Mouse (Mus musculus) G1E (cell line): ENCODE results near the gene Slc2a10. TPM values are rescaled to one million over a fixed set of nuclear protein-coding genes. Genes with fewer than 3 reads are reported as not detected.
A peak's percentile ranks its signal among the peaks of the same experiment; 100 is the strongest.

ENCODE experiments used
- ATAC-seq: 2 replicates; pipeline ENCODE4 v1.8.0; 2016; ENCODE audit warnings: mild to moderate bottlenecking; ENCODE audit not compliant: insufficient number of reproducible peaks, poor library complexity, low FRiP score, severe bottlenecking; ENCODE audit errors: extremely low read depth
- DNase-seq: peaks from one replicate; pipeline ENCODE4 v3.0.0; 2012; ENCODE audit warnings: low spot score
- H3K27me3 ChIP-seq: 2 replicates; pipeline ENCODE4 v1.6.1; 2012; ENCODE audit warnings: mild to moderate bottlenecking, low read length, inconsistent platforms; ENCODE audit not compliant: insufficient read depth
- H3K36me3 ChIP-seq: replicated peaks from 2 replicates; pipeline ENCODE3; 2012; ENCODE audit warnings: mild to moderate bottlenecking, inconsistent platforms
- H3K4me1 ChIP-seq: 2 replicates; pipeline ENCODE4 v1.6.1; 2012; ENCODE audit warnings: low read depth, low read length, inconsistent platforms, mixed read lengths; ENCODE audit not compliant: insufficient read depth
- H3K4me3 ChIP-seq: 2 replicates; pipeline ENCODE4 v1.5.1; 2012; ENCODE audit warnings: low read depth, mild to moderate bottlenecking, inconsistent platforms, low read length, moderate library complexity, mixed read lengths
- H3K9me3 ChIP-seq: replicated peaks from 2 replicates; pipeline ENCODE4 v1.6.1; 2012; ENCODE audit warnings: inconsistent platforms
- CTCF ChIP-seq: IDR thresholded peaks from 2 replicates; pipeline ENCODE4 v1.5.1; 2012; ENCODE audit warnings: low read depth, low read length, inconsistent platforms, mixed read lengths
- GATA1 ChIP-seq: IDR thresholded peaks from 2 replicates; pipeline ENCODE4 v1.6.1; 2012; ENCODE audit warnings: borderline replicate concordance, low read length, inconsistent platforms, mixed read lengths
- GATA2 ChIP-seq: IDR thresholded peaks from 2 replicates; pipeline ENCODE4 v1.6.1; 2012; ENCODE audit warnings: low read depth, low read length, inconsistent platforms, borderline replicate concordance
- POLR2AphosphoS5 ChIP-seq: IDR thresholded peaks from 2 replicates; pipeline ENCODE4 v1.6.1; 2012; ENCODE audit warnings: low read depth, low read length, inconsistent platforms; ENCODE audit not compliant: insufficient replicate concordance
- TAL1 ChIP-seq: conservative IDR thresholded peaks from 2 replicates; pipeline ENCODE4 v1.6.1; 2012; ENCODE audit warnings: low read depth, low read length, inconsistent platforms, mixed read lengths
- polyA plus RNA-seq: library from polyadenylated mRNA; stranded (reverse); fragments of >175 nt; gene quantifications from 2 replicates; pipeline ENCODE4 v1.2.3, GENCODE M21; 2012
- total RNA-seq, 2 experiments: library from RNA; stranded (forward) in 1 of 2; stranded (reverse) in 1 of 2; fragments of 200-1000 nt in 1 of 2; fragments of >200 nt in 1 of 2; fragmentation: Nextera tagmentation in 1 of 2; gene quantifications; 2 replicates each; pipeline ENCODE4 v1.2.3; 2014 to 2017

The Slc2a10 gene
- total and polyA plus RNA-seq, 3 experiments, result 0.16 TPM; not detected in 2

DNA sequence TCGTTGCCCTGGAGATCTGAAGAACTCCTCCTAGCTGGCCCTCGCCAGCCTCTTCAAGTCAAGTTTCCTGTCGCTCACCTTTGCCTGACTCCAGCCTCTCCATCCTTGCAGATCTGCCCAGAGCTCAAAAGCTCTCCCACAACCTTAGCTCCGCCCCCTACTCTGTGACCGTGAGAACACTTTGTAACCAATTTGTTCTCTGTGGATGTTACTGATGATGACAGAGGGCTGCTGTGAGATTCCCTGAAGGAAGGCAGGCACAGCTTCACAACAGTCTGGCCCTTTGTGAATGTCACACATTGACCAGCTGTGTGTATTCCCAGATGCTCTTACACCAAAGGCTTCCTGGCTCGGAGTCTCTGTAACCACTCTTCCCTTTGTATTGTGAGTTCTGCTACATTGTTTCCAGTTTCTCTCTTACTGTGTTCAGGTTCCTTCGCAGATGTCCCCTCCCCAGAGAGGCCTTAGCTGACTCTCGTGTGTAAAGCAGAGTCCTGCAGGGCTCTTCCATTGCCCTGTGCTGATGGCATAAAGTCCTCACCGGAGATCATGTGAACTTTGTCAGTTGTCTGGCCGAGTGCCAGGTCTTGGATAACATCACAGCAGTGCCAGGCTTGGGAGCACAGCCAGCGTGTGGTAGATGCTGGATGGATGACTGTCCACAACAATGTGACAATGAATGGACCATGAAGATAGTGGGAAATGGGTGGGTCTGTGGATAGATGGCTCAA lies 9.4 kb downstream of the Slc2a10 start:
- no peak for ATAC-seq
- TF ChIP-seq TAL1 (no peak), GATA1 (no peak), GATA2 (no peak)
- H3K9me3 ChIP-seq, result no peaks in the 10 kb centered on the region

DNA sequence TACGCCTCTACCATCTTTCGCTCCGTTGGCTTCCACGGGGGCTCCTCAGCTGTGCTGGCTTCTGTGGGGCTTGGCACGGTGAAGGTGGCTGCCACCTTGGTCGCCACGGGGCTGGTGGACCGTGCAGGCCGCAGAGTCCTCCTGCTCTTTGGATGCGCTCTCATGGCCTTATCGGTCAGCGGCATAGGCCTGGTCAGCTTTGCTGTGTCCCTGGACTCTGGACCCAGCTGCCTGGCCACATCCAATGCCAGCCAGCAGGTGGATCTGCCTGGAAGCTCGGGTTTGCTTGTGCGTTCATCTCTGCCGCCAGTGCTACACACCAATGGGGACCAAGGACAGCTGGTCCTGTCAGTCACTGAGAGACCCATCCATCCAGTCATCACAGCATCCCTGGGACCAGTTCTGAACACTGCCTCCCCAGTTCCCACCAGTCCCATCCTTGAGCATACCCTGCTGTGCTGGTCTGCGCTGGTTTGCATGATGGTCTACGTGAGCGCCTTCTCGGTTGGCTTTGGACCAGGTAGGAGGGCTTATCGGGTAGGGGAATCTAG lies 11.7 kb downstream of the Slc2a10 start:
- H3K9me3 ChIP-seq, result no peaks in the 10 kb centered on the region
- H3K4me1 ChIP-seq, result no peaks in the 10 kb centered on the region
- H3K36me3 ChIP-seq, result no peaks in the 10 kb centered on the region
- DNase-seq (no peak), ATAC-seq (no peak)
- H3K4me3 ChIP-seq, result no peak overlapping the region
- H3K27me3 ChIP-seq, result no peaks in the 10 kb centered on the region
- TF ChIP-seq GATA2 (no peak), TAL1 (no peak), CTCF (no peak), POLR2AphosphoS5 (no peak), GATA1 (no peak)

More for the DNA sequence above, 9.4 kb downstream of the Slc2a10 start:
- Histone ChIP-seq H3K36me3 (no peaks in the 10 kb centered on the region), H3K4me3 (no peak overlapping the region), H3K27me3 (no peaks in the 10 kb centered on the region), H3K4me1 (no peaks in the 10 kb centered on the region)
- no peak for DNase-seq

DNA sequence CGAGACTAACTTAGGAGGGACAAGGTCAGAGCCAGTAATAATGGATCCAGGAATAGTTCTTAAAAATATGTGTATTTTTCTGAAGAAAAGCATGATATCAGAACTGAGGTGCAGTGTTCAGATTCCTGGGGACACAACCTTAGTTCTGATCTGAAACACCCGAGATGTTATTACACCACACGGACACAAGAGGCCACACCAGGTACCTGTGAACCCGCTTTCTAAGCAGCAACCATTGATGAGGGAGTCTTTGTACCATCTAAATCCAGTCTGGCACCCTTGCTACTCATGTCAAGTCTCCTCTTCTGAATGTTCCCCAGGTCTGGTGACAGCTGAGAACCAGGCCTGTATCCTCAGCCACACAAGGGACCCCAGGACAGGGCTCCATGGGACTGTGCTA lies 22.0 kb downstream of the Slc2a10 start:
- no peaks in the 10 kb centered on the region for H3K36me3 ChIP-seq
- DNase-seq, result no peak

DNA sequence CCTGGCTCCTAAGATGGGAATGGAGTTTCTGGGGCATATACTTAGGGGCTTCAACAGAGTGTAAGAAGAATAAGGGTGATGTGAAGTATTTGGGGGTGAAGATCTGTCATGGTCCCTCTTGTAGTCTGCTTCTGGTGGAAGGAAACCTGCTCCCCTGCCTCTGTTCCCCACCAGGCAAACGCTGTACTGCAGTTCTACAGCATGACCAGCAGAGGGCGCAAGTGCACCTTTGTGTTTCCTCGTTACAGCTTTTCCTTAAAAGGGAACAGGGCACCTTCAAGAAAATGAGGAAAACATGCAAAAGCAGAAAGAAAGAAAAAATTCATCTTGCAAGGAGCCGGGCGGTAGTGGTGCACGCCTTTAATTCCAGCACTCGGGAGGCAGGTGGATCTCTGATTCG lies 25.5 kb downstream of the Slc2a10 start:
- no peaks in the 10 kb centered on the region for H3K36me3 ChIP-seq
- H3K9me3 ChIP-seq, result no peaks in the 10 kb centered on the region
- no peaks in the 10 kb centered on the region for H3K27me3 ChIP-seq
- H3K4me3 ChIP-seq, result no peak overlapping the region
- DNase-seq (peak; percentile 25), ATAC-seq (no peak)
- TF ChIP-seq CTCF (peak; percentile 97), POLR2AphosphoS5 (no peak)
- H3K4me1 ChIP-seq, result no peaks in the 10 kb centered on the region

More for the DNA sequence above, 22.0 kb downstream of the Slc2a10 start:
- Histone ChIP-seq H3K4me3 (no peak overlapping the region), H3K9me3 (no peaks in the 10 kb centered on the region), H3K27me3 (no peaks in the 10 kb centered on the region), H3K4me1 (no peaks in the 10 kb centered on the region)
- no peak for ATAC-seq
- TF ChIP-seq GATA1, result no peak
- no peak for TF ChIP-seq POLR2AphosphoS5
- TF ChIP-seq TAL1, result no peak
- no peak for TF ChIP-seq GATA2
- no peak for TF ChIP-seq CTCF

DNA sequence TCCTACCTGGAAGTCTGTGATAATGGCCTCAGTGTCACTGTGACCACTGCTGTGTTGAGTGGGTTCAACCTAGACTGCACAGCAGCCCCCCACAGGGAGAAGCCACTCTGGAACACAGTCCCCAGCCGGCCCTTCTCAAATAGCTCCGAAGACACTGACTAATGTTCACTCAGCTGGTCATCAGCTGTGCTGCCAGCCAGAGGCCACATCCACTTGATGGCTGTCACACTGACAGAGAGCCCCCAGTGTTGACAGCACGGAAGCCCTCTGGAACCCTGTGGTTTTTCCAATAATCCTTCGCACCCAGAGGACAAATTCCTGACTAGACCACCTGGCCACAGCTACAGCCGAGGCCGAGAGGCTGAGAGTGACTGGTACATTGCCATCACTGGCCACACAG lies 30.2 kb downstream of the Slc2a10 start:
- H3K36me3 ChIP-seq, result no peaks in the 10 kb centered on the region
- no peaks in the 10 kb centered on the region for H3K27me3 ChIP-seq
- TF ChIP-seq POLR2AphosphoS5, result no peak
- no peaks in the 10 kb centered on the region for H3K4me1 ChIP-seq
- H3K4me3 ChIP-seq, result no peak overlapping the region
- no peaks in the 10 kb centered on the region for H3K9me3 ChIP-seq
- no peak for DNase-seq
- ATAC-seq, result no peak

DNA sequence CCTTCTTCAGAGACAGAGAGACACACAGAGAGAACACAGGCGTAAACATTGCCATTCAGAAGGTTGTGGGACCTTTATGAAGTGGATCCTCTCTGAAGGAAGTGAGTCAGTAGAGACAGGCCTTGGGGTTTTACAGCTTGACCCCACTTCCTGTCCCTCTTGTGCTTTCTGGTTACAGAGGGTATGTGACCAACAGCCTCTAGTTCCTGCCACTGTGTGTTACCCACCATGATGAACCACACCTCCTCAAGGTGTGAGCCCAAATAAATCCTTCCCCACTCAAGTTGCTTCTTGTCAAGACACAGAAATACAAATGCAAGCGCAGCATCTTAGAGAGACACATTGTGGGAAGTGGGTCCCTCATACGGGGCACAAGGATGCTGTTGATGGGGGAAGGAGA lies 37.4 kb downstream of the Slc2a10 start:
- no peaks in the 10 kb centered on the region for H3K9me3 ChIP-seq
- no peak for DNase-seq
- no peaks in the 10 kb centered on the region for H3K36me3 ChIP-seq
- H3K27me3 ChIP-seq, result no peaks in the 10 kb centered on the region; the same call in 1 of the 2 replicates
- ATAC-seq, result no peak
- H3K4me3 ChIP-seq, result no peak overlapping the region
- H3K4me1 ChIP-seq, result no peaks in the 10 kb centered on the region
- TF ChIP-seq POLR2AphosphoS5 (no peak), GATA2 (no peak), CTCF (no peak), TAL1 (no peak), GATA1 (no peak)
